17 mouse cellular contexts compared by ENCODE assay signal in the genomic region with DNA sequence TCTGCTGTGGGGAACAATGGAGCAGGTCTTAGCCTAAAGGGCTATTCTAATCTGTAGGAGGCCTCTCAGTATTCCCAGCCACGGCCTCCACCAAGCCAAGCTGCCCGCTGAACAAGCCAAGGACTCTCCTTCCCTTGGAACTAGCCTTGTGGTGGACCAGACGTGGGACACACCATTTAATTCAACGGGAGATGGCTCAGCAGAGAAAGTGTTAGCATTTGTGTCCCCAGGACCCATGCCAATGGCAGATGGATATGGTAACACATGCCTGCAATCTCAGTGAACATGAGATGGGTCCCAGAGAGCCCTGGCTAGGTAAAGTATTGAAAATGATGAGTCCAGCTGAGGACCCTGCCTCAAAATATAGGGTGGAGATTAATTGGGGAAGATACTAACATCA.
DNase-seq lines count a peak whose midpoint lies in the region; TF ChIP-seq lines count a peak whose summit lies in the region.
"Had no signal": no experiment of that assay in that cellular context is flagged by ENCODE, and none has a peak within 500 bp of the region (broad histone marks: within the 10 kb centered on the region; RNA-seq: fewer than 3 reads in every experiment).

No protein-coding gene starts in this region.

- no peaks in the 10 kb centered on the region for H3K36me3 ChIP-seq in heart, embryonic 10.5 days
- H3K36me3 ChIP-seq in heart, adult 2 months (ENCODE audit: control insufficient read depth, insufficient read depth, low read length): no peaks in the 10 kb centered on the region
- H3K36me3 ChIP-seq in kidney, adult 2 months (ENCODE audit: control insufficient read depth, insufficient read depth, low read length): no peaks in the 10 kb centered on the region
- H3K36me3 ChIP-seq: embryonic facial prominence, embryonic 13.5 days; hindbrain, embryonic 12.5 days had no signal

- no peak overlapping the region for H3K27ac ChIP-seq in heart, embryonic 10.5 days
- no peak overlapping the region for H3K27ac ChIP-seq in heart, adult 2 months
- H3K27ac ChIP-seq in layer of hippocampus, adult 2 months: peak overlapping the region; percentile 81
- H3K27ac ChIP-seq in kidney, adult 2 months (ENCODE audit: insufficient read depth, low read depth, low read length): no peak overlapping the region
- H3K27ac ChIP-seq: embryonic facial prominence, embryonic 13.5 days; forebrain, embryonic 13.5 days; gastrocnemius, adult 2 months; hindbrain, embryonic 12.5 days had no signal

- H3K79me2 ChIP-seq in heart, adult 2 months (replicated peaks; ENCODE audit: control insufficient read depth, insufficient read depth, low read length): no peaks in the 10 kb centered on the region

- 86% methylated on average over 4 of the region's 4 CpGs for WGBS in heart, embryonic 10.5 days
- WGBS in heart, adult 2 months: 86% methylated on average over 4 of the region's 4 CpGs
- 90% methylated on average over 4 of the region's 4 CpGs for WGBS in kidney, adult 2 months

- no peak for TF ChIP-seq CTCF in heart, adult 2 months (IDR thresholded peaks at IDR 0.05)
- TF ChIP-seq CTCF in layer of hippocampus, adult 2 months (conservative IDR thresholded peaks at IDR 0.05): no peak
- TF ChIP-seq CTCF in kidney, adult 2 months (conservative IDR thresholded peaks at IDR 0.05; ENCODE audit: insufficient read depth, insufficient read length, low read depth, low read length): no peak

- no peak for TF ChIP-seq POLR2A in heart, adult 2 months (IDR thresholded peaks at IDR 0.05; ENCODE audit: insufficient read depth, low read depth, low read length)
- TF ChIP-seq POLR2A in kidney, adult 2 months (IDR thresholded peaks at IDR 0.05; ENCODE audit: low read depth, low read length): no peak

- no peak overlapping the region for H3K4me3 ChIP-seq in heart, embryonic 10.5 days
- H3K4me3 ChIP-seq in heart, adult 2 months: no peak overlapping the region
- H3K4me3 ChIP-seq in layer of hippocampus, adult 2 months: no peak overlapping the region
- no peak overlapping the region for H3K4me3 ChIP-seq in kidney, adult 2 months (ENCODE audit: insufficient read depth, low read depth, low read length)
- H3K4me3 ChIP-seq: embryonic facial prominence, embryonic 13.5 days; forebrain, embryonic 13.5 days; gastrocnemius, adult 2 months; hindbrain, embryonic 12.5 days had no signal

- DNase-seq in heart, embryonic 10.5 days (ENCODE audit: low spot score): peak; percentile 52
- DNase-seq in heart, adult 2 months: no peak
- DNase-seq in layer of hippocampus, adult 18-20 months (ENCODE audit: low spot score in 2 of 2): peak; percentile 34 to 80
- DNase-seq in layer of hippocampus, adult 2 months (ENCODE audit: low spot score in 2 of 2): peak; percentile 24 to 48
- peak; percentile 54 to 76 for DNase-seq in layer of hippocampus, postnatal 14 days (ENCODE audit: low spot score in 2 of 2)
- no peak for DNase-seq in kidney, adult 2 months
- no peak for DNase-seq in spleen, adult 12 weeks (ENCODE audit: low spot score)
- DNase-seq: adrenal gland, adult 2 months; adrenal gland, postnatal 25 days; cerebellum, adult 18-20 months; gastrocnemius, adult 2 months; gastrocnemius, postnatal 25 days; heart, postnatal 10 days; heart, postnatal 4 days had no signal

- no peaks in the 10 kb centered on the region for H3K9me3 ChIP-seq in heart, embryonic 10.5 days
- H3K9me3 ChIP-seq: embryonic facial prominence, embryonic 13.5 days; forebrain, embryonic 13.5 days; hindbrain, embryonic 12.5 days had no signal

- TF ChIP-seq EP300 in heart, adult 2 months (IDR thresholded peaks at IDR 0.05; ENCODE audit: insufficient read depth, low read depth, low read length): no peak

- H3K9ac ChIP-seq in heart, adult 2 months (ENCODE audit: low read depth, low read length): no peak overlapping the region
- H3K9ac ChIP-seq: embryonic facial prominence, embryonic 13.5 days; forebrain, embryonic 13.5 days; hindbrain, embryonic 12.5 days had no signal

- intact Hi-C loops in heart, adult 2 months (cut with DNase I): no loop called here

- no peaks in the 10 kb centered on the region; the same call in 1 of the 2 replicates for H3K4me1 ChIP-seq in heart, embryonic 10.5 days
- no peaks in the 10 kb centered on the region for H3K4me1 ChIP-seq in heart, adult 2 months (ENCODE audit: control insufficient read depth, insufficient read depth, low read length)
- no peaks in the 10 kb centered on the region for H3K4me1 ChIP-seq in kidney, adult 2 months (ENCODE audit: control insufficient read depth, insufficient read depth, low read length)

- H3K27me3 ChIP-seq in heart, embryonic 10.5 days (ENCODE audit: insufficient read depth, poor library complexity, severe bottlenecking): no peaks in the 10 kb centered on the region
- H3K27me3 ChIP-seq in heart, adult 2 months (ENCODE audit: control insufficient read depth, insufficient read depth, low read length): no peaks in the 10 kb centered on the region
- no peaks in the 10 kb centered on the region for H3K27me3 ChIP-seq in kidney, adult 2 months (replicated peaks; ENCODE audit: control insufficient read depth, insufficient read depth, low read length)
- H3K27me3 ChIP-seq: embryonic facial prominence, embryonic 13.5 days; forebrain, embryonic 13.5 days; hindbrain, embryonic 12.5 days had no signal

Comparison
In these comparisons a context has a peak if more than half of its experiments do, and no peak if none do; other contexts are left out.
1. DNase-seq: peak in heart, embryonic 10.5 days (single experiment), layer of hippocampus, adult 18-20 months (2 of 2), layer of hippocampus, adult 2 months (2 of 2) and layer of hippocampus, postnatal 14 days (2 of 2); none in heart, adult 2 months (0 of 2), kidney, adult 2 months (single experiment) and spleen, adult 12 weeks (single experiment).